Mouse (Mus musculus) erythroblast, embryonic 14.5 days (primary cell): ENCODE data around the gene Zfpm1.

Experiments used
- GATA1 ChIP-seq: IDR thresholded peaks from 2 replicates; pipeline ENCODE4 v1.6.1; 2012; ENCODE audit warnings: low read length, inconsistent platforms, mixed read lengths
- TAL1 ChIP-seq: IDR thresholded peaks from 3 replicates; pipeline ENCODE4 v1.6.1; 2012; ENCODE audit warnings: low read length, inconsistent platforms, mixed read lengths

GRCm38 (mm10) chr8:122236521-122236920 is 45.4 kb upstream of the Zfpm1 start:
- no peak for TF ChIP-seq TAL1
- TF ChIP-seq GATA1, result no peak
